Mouse (Mus musculus) retina, adult 2 months (tissue): ENCODE measurements around the gene Cwc25.

Experiments
- DNase-seq: peaks from one replicate; pipeline ENCODE4 v3.0.0-alpha.2; 2012; ENCODE audit warnings: low read depth, low spot score

The Cwc25 gene

GRCm38 (mm10) chr11:97766154-97766881 lies at the start of gene Cwc25:
TSS of gene Cwc25 (minus strand) at chr11:97766556.
- peak; percentile 94 for DNase-seq

GRCm38 (mm10) chr11:97815736-97816135 lies 49.4 kb upstream of the Cwc25 start:
- DNase-seq: no peak

- DNase-seq: no peak
Observed at GRCm38 (mm10) chr11:97813746-97814515, 47.6 kb upstream of the Cwc25 start.

- no peak for DNase-seq
Observed at GRCm38 (mm10) chr11:97813085-97813484, 46.7 kb upstream of the Cwc25 start.

GRCm38 (mm10) chr11:97812491-97812921 lies 46.1 kb upstream of the Cwc25 start:
- no peak for DNase-seq

GRCm38 (mm10) chr11:97811569-97812362 lies 45.4 kb upstream of the Cwc25 start:
- DNase-seq: no peak

GRCm38 (mm10) chr11:97810970-97811369 lies 44.6 kb upstream of the Cwc25 start:
- DNase-seq: no peak

GRCm38 (mm10) chr11:97810356-97810755 lies 44.0 kb upstream of the Cwc25 start:
- no peak for DNase-seq

- no peak for DNase-seq
Observed at GRCm38 (mm10) chr11:97809235-97810121, 43.1 kb upstream of the Cwc25 start.

- no peak for DNase-seq
Observed at GRCm38 (mm10) chr11:97808621-97809234, 42.4 kb upstream of the Cwc25 start.

GRCm38 (mm10) chr11:97808093-97808492 lies 41.7 kb upstream of the Cwc25 start:
- no peak for DNase-seq

- no peak for DNase-seq
Observed at GRCm38 (mm10) chr11:97807626-97808025, 41.3 kb upstream of the Cwc25 start.

- DNase-seq: no peak
Observed at GRCm38 (mm10) chr11:97806613-97806964, 40.2 kb upstream of the Cwc25 start.

- no peak for DNase-seq
Observed at GRCm38 (mm10) chr11:97805662-97806612, 39.6 kb upstream of the Cwc25 start.

GRCm38 (mm10) chr11:97804841-97805661 lies 38.7 kb upstream of the Cwc25 start:
- DNase-seq: no peak

GRCm38 (mm10) chr11:97803847-97804246 lies 37.5 kb upstream of the Cwc25 start:
- no peak for DNase-seq

GRCm38 (mm10) chr11:97802495-97802894 lies 36.1 kb upstream of the Cwc25 start:
- DNase-seq: no peak

- no peak for DNase-seq
Observed at GRCm38 (mm10) chr11:97802194-97802470, 35.8 kb upstream of the Cwc25 start.
